Mouse (Mus musculus) hindbrain, embryonic 11.5 days (tissue): Measurements from ENCODE around the gene Atf1. TPM values are rescaled to one million over a fixed set of nuclear protein-coding genes. Genes with fewer than 3 reads are reported as not detected.
A peak's percentile ranks its signal among the peaks of the same experiment; 100 is the strongest.
"Not testable (repeated sequence)": the region's sequence is repeated elsewhere in the genome, so short reads cannot be mapped to it uniquely, and the experiment has no call there.

ENCODE experiments used
- ATAC-seq: fragments of 200-750 bp; cut with Nextera tagmentation; 2 replicates; pipeline ENCODE4 v1.8.0; 2017; ENCODE audit warnings: mild to moderate bottlenecking, moderate TSS enrichment, moderate library complexity; ENCODE audit not compliant: low FRiP score
- DNase-seq: peaks from one replicate; pipeline ENCODE4 v3.0.0-alpha.2; 2015; ENCODE audit warnings: low spot score
- H3K27ac ChIP-seq: fragments of 300-500 bp; sonication (generic); 2 replicates; pipeline ENCODE4 v1.5.1; 2014; ENCODE audit warnings: mild to moderate bottlenecking, low read depth, low read length
- H3K27me3 ChIP-seq: fragments of 300-500 bp; sonication (generic); 2 replicates; pipeline ENCODE4 v1.6.1; 2014; ENCODE audit warnings: mild to moderate bottlenecking, low read length, moderate library complexity, mixed read lengths; ENCODE audit not compliant: control insufficient read depth, insufficient read depth
- H3K36me3 ChIP-seq: fragments of 300-500 bp; sonication (generic); 2 replicates; pipeline ENCODE4 v1.6.1; 2014; ENCODE audit warnings: mild to moderate bottlenecking, low read length, moderate library complexity, mixed read lengths; ENCODE audit not compliant: control insufficient read depth, insufficient read depth
- H3K4me1 ChIP-seq: fragments of 300-500 bp; sonication (generic); replicated peaks from 2 replicates; pipeline ENCODE4 v1.6.1; 2014; ENCODE audit warnings: low read length, mixed read lengths; ENCODE audit not compliant: control insufficient read depth, insufficient read depth
- H3K4me2 ChIP-seq: fragments of 300-500 bp; sonication (generic); replicated peaks from 2 replicates; pipeline ENCODE4 v1.6.1; 2014; ENCODE audit warnings: mild to moderate bottlenecking, low read depth, low read length
- H3K4me3 ChIP-seq: fragments of 300-500 bp; sonication (generic); 2 replicates; pipeline ENCODE4 v1.5.1; 2014; ENCODE audit warnings: low read depth, low read length
- H3K9ac ChIP-seq: fragments of 300-500 bp; sonication (generic); 2 replicates; pipeline ENCODE4 v1.6.1; 2014; ENCODE audit warnings: low read depth, low read length
- H3K9me3 ChIP-seq: fragments of 300-500 bp; sonication (generic); 2 replicates; pipeline ENCODE4 v1.6.1; 2016; ENCODE audit warnings: low read length; ENCODE audit not compliant: control insufficient read depth
- WGBS: fragments of 180-500 bp; shearing (Covaris S2); extraction: QIAGEN DNeasy Blood & Tissue Kit; methylation state at CpG from one replicate; pipeline ENCODE4 v1.1.7; 2014; 5-methylcytosine and 5-hydroxymethylcytosine counted together
- polyA plus RNA-seq: library from polyadenylated mRNA; unstranded; fragments of >200 nt; fragmentation: Nextera tagmentation; extraction: Ambion mirVana; gene quantifications from 2 replicates; pipeline ENCODE4 v1.2.1, GENCODE M21; 2014

The Atf1 gene
- polyA plus RNA-seq, 1 experiment from 2014 or later = 35.5 TPM

- DNase-seq = no peak
- 75% methylated on average over 15 of the region's 15 CpGs for WGBS
- no peaks in the 10 kb centered on the region for H3K27me3 ChIP-seq
Observed at GRCm38 (mm10) chr15:100301556-100301955, 73.9 kb downstream of the Atf1 start.

GRCm38 (mm10) chr15:100303428-100304018, 75.9 kb downstream of the Atf1 start:
- Histone ChIP-seq H3K36me3 (no peaks in the 10 kb centered on the region), H3K4me2 (no peak overlapping the region; the same call in 1 of the 2 replicates), H3K9me3 (no peaks in the 10 kb centered on the region), H3K27me3 (no peaks in the 10 kb centered on the region), H3K9ac (no peak overlapping the region), H3K27ac (no peak overlapping the region), H3K4me3 (no peak overlapping the region), H3K4me1 (no peaks in the 10 kb centered on the region)
- WGBS = 57% methylated on average over 8 of the region's 8 CpGs
- DNase-seq (no peak), ATAC-seq (no peak)

More at GRCm38 (mm10) chr15:100301556-100301955, 73.9 kb downstream of the Atf1 start:
- Histone ChIP-seq H3K4me2 (no peak overlapping the region), H3K4me1 (no peaks in the 10 kb centered on the region), H3K4me3 (no peak overlapping the region), H3K9me3 (no peaks in the 10 kb centered on the region), H3K27ac (no peak overlapping the region), H3K36me3 (no peaks in the 10 kb centered on the region), H3K9ac (no peak overlapping the region)
- no peak for ATAC-seq

GRCm38 (mm10) chr15:100304019-100304991, 76.7 kb downstream of the Atf1 start, which contains the start of gene Mettl7a1:
TSS of gene Mettl7a1 (plus strand) at chr15:100304140.
- ATAC-seq = peak; percentile 85
- Histone ChIP-seq H3K9ac (peak within 1 kb of the TSS; percentile 73), H3K4me1 (no peaks in the 10 kb centered on the region), H3K36me3 (no peaks in the 10 kb centered on the region), H3K9me3 (no peaks in the 10 kb centered on the region), H3K27ac (peak within 1 kb of the TSS; percentile 79), H3K4me3 (peak within 1 kb of the TSS; percentile 47), H3K4me2 (peak within 1 kb of the TSS; percentile 65), H3K27me3 (no peaks in the 10 kb centered on the region)
- WGBS = 2% methylated on average over 24 of the region's 30 CpGs
- DNase-seq = peak; percentile 75

- Histone ChIP-seq H3K9ac (no peak overlapping the region), H3K4me1 (no peaks in the 10 kb centered on the region), H3K4me3 (no peak overlapping the region), H3K4me2 (no peak overlapping the region), H3K27ac (no peak overlapping the region), H3K9me3 (no peaks in the 10 kb centered on the region), H3K27me3 (no peaks in the 10 kb centered on the region), H3K36me3 (no peaks in the 10 kb centered on the region)
- 91% methylated on average over 2 of the region's 2 CpGs for WGBS
- DNase-seq (no peak), ATAC-seq (no peak)
Observed at GRCm38 (mm10) chr15:100306201-100306600, 78.6 kb downstream of the Atf1 start.

GRCm38 (mm10) chr15:100307438-100308096, 79.9 kb downstream of the Atf1 start:
- not testable (repeated sequence) for H3K27me3 ChIP-seq, H3K36me3 ChIP-seq, H3K9me3 ChIP-seq, H3K4me3 ChIP-seq, H3K27ac ChIP-seq, ATAC-seq, H3K4me1 ChIP-seq, H3K9ac ChIP-seq, H3K4me2 ChIP-seq
- DNase-seq = peak; percentile 62
- 58% methylated on average over 11 of the region's 11 CpGs for WGBS

Other genes starting within 250 kb of the Atf1 start
- 24.1 and 29.6 TPM in 2 replicates for gene Dip2b, start 189.2 kb upstream of the Atf1 start, polyA plus RNA-seq
- not detected in 2 replicates for gene Tmprss12, start 53.0 kb downstream of the Atf1 start, polyA plus RNA-seq
- gene Mettl7a1, start 76.3 kb downstream of the Atf1 start, polyA plus RNA-seq = 3.3 and 3.4 TPM in 2 replicates
- gene Mettl7a3, start 107.1 kb downstream of the Atf1 start, polyA plus RNA-seq = 0.08 and 0.19 TPM in 2 replicates
- 0.19 TPM in 1 of 2 replicates, not detected in the other for gene Methig1, start 125.3 kb downstream of the Atf1 start, polyA plus RNA-seq
- gene Mettl7a2, start 125.4 kb downstream of the Atf1 start, polyA plus RNA-seq = not detected in 2 replicates
- gene Higd1c, start 136.7 kb downstream of the Atf1 start, polyA plus RNA-seq = not detected in 2 replicates
- not detected in 2 replicates for gene Gm5475, start 194.3 kb downstream of the Atf1 start, polyA plus RNA-seq
- 19.1 and 24.1 TPM in 2 replicates for gene Slc11a2, start 197.3 kb downstream of the Atf1 start, polyA plus RNA-seq
- 39.0 and 48.6 TPM in 2 replicates for gene Letmd1, start 241.2 kb downstream of the Atf1 start, polyA plus RNA-seq